Mouse (Mus musculus) embryonic facial prominence, embryonic 15.5 days (tissue): ENCODE results near the gene Klhdc9. TPM values are rescaled to one million over a fixed set of nuclear protein-coding genes. Genes with fewer than 3 reads are reported as not detected.

Experiments
- ATAC-seq: fragments of 200-750 bp; cut with Nextera tagmentation; 2 replicates; pipeline ENCODE4 v1.8.0; 2017; ENCODE audit warnings: low read depth, moderate TSS enrichment; ENCODE audit not compliant: insufficient number of reproducible peaks, low FRiP score, low TSS enrichment
- H3K27ac ChIP-seq: fragments of 300-500 bp; sonication (generic); replicated peaks from 2 replicates; pipeline ENCODE4 v1.5.1; 2015; ENCODE audit warnings: mild to moderate bottlenecking, inconsistent platforms
- H3K27me3 ChIP-seq: fragments of 300-500 bp; sonication (generic); 2 replicates; pipeline ENCODE4 v1.6.1; 2015; ENCODE audit warnings: inconsistent platforms
- H3K36me3 ChIP-seq: fragments of 300-500 bp; sonication (generic); 2 replicates; pipeline ENCODE4 v1.6.1; 2015; ENCODE audit warnings: mild to moderate bottlenecking, inconsistent platforms
- H3K4me1 ChIP-seq: fragments of 300-500 bp; sonication (generic); 2 replicates; pipeline ENCODE4 v1.6.1; 2015; ENCODE audit warnings: inconsistent platforms
- H3K4me2 ChIP-seq: fragments of 300-500 bp; sonication (generic); replicated peaks from 2 replicates; pipeline ENCODE4 v1.6.1; 2015; ENCODE audit warnings: mild to moderate bottlenecking, inconsistent platforms
- H3K4me3 ChIP-seq: fragments of 300-500 bp; sonication (generic); replicated peaks from 2 replicates; pipeline ENCODE4 v1.5.1; 2015; ENCODE audit warnings: mild to moderate bottlenecking, inconsistent platforms
- H3K9ac ChIP-seq: fragments of 300-500 bp; sonication (generic); 2 replicates; pipeline ENCODE4 v1.6.1; 2015; ENCODE audit warnings: inconsistent platforms
- H3K9me3 ChIP-seq: fragments of 300-500 bp; sonication (generic); replicated peaks from 2 replicates; pipeline ENCODE4 v1.6.1; 2016; ENCODE audit warnings: inconsistent platforms
- WGBS: fragments of 180-500 bp; shearing (Covaris S2); methylation state at CpG from one replicate; pipeline ENCODE4 v1.1.7; 2015; 5-methylcytosine and 5-hydroxymethylcytosine counted together
- polyA plus RNA-seq: library from polyadenylated mRNA; unstranded; fragments of >200 nt; fragmentation: Nextera tagmentation; extraction: Ambion mirVana; gene quantifications from 2 replicates; pipeline ENCODE4 v1.2.1, GENCODE M21; 2015

Klhdc9 gene
- polyA plus RNA-seq, 1 experiment from 2014 or later: 9.1 TPM

GRCm38 (mm10) chr1:171356814-171357213 lies 3.8 kb downstream of the Klhdc9 start:
- ATAC-seq: no peak
- no peak overlapping the region for H3K9ac ChIP-seq
- WGBS: 93% methylated on average over 2 of the region's 2 CpGs
- peaks cover 16% of the 10 kb centered on the region; the same call in 1 of the 2 replicates for H3K36me3 ChIP-seq
- no peaks in the 10 kb centered on the region for H3K9me3 ChIP-seq
- peaks cover 15% of the 10 kb centered on the region for H3K4me1 ChIP-seq
- H3K27me3 ChIP-seq: no peaks in the 10 kb centered on the region
- H3K4me2 ChIP-seq: no peak overlapping the region
- no peak overlapping the region for H3K27ac ChIP-seq
- no peak overlapping the region for H3K4me3 ChIP-seq

GRCm38 (mm10) chr1:171355812-171356340 lies 4.7 kb downstream of the Klhdc9 start:
- ATAC-seq: no peak
- WGBS: 66% methylated on average over 5 of the region's 5 CpGs
- Histone ChIP-seq H3K4me1 (peaks cover 11% of the 10 kb centered on the region), H3K27me3 (no peaks in the 10 kb centered on the region), H3K27ac (no peak overlapping the region), H3K4me3 (no peak overlapping the region), H3K4me2 (no peak overlapping the region), H3K9me3 (no peaks in the 10 kb centered on the region), H3K36me3 (peaks cover 16% of the 10 kb centered on the region; the same call in 1 of the 2 replicates), H3K9ac (no peak overlapping the region)

GRCm38 (mm10) chr1:171349210-171349609 lies 11.4 kb downstream of the Klhdc9 start:
- Histone ChIP-seq H3K27ac (no peak overlapping the region), H3K27me3 (no peaks in the 10 kb centered on the region), H3K9ac (no peak overlapping the region), H3K36me3 (no peaks in the 10 kb centered on the region), H3K9me3 (no peaks in the 10 kb centered on the region), H3K4me1 (peaks cover 9% of the 10 kb centered on the region), H3K4me3 (no peak overlapping the region), H3K4me2 (no peak overlapping the region)
- ATAC-seq: no peak
- WGBS: 92% methylated on average over 2 of the region's 2 CpGs

- no peaks in the 10 kb centered on the region for H3K9me3 ChIP-seq
- no peaks in the 10 kb centered on the region for H3K27me3 ChIP-seq
- peaks cover 14% of the 10 kb centered on the region for H3K4me1 ChIP-seq
- H3K27ac ChIP-seq: no peak overlapping the region
- H3K4me2 ChIP-seq: no peak overlapping the region
- no peak overlapping the region for H3K9ac ChIP-seq
- no peak overlapping the region for H3K4me3 ChIP-seq
- ATAC-seq: no peak
- 92% methylated on average over 3 of the region's 3 CpGs for WGBS
- 0 out of 2 replicates have a peak, but pooled peaks cover under 1% of the 10 kb centered on the region for H3K36me3 ChIP-seq
These were observed 11.9 kb downstream of the Klhdc9 start for GRCm38 (mm10) chr1:171348665-171349064.

- ATAC-seq: no peak
- H3K27ac ChIP-seq: peak overlapping the region; percentile 82; the same call in 1 of the 2 replicates
- no peaks in the 10 kb centered on the region for H3K9me3 ChIP-seq
- no peaks in the 10 kb centered on the region for H3K27me3 ChIP-seq
- peak overlapping the region; percentile 74 for H3K9ac ChIP-seq
- H3K4me3 ChIP-seq: peak overlapping the region; percentile 86
- H3K4me1 ChIP-seq: peaks cover 16% of the 10 kb centered on the region
- WGBS: under 1% methylated on average over 14 of the region's 14 CpGs
- peak overlapping the region; percentile 67 for H3K4me2 ChIP-seq
- peaks cover 26% of the 10 kb centered on the region for H3K36me3 ChIP-seq
These were observed 14.5 kb downstream of the Klhdc9 start for GRCm38 (mm10) chr1:171346095-171346450.

- Histone ChIP-seq H3K27me3 (no peaks in the 10 kb centered on the region), H3K27ac (peak within 1 kb of the TSS; percentile 82), H3K4me1 (peaks cover 16% of the 10 kb centered on the region), H3K36me3 (peaks cover 32% of the 10 kb centered on the region), H3K4me2 (peak within 1 kb of the TSS; percentile 67), H3K4me3 (peak within 1 kb of the TSS; percentile 86), H3K9ac (peak within 1 kb of the TSS; percentile 74), H3K9me3 (no peaks in the 10 kb centered on the region)
- WGBS: under 1% methylated on average over 52 of the region's 53 CpGs
- peak; percentile 91 for ATAC-seq
These were observed 15.1 kb downstream of the Klhdc9 start, which contains the start of the genes Nit1 and Pfdn2 for GRCm38 (mm10) chr1:171345225-171346094. Nit1 (minus strand) TSS chr1:171345646. Pfdn2 (plus strand) TSS chr1:171345670.

- Histone ChIP-seq H3K36me3 (peaks cover 39% of the 10 kb centered on the region), H3K9ac (no peak overlapping the region), H3K4me2 (peak overlapping the region; percentile 67), H3K4me3 (peak overlapping the region; percentile 86), H3K27me3 (no peaks in the 10 kb centered on the region), H3K9me3 (no peaks in the 10 kb centered on the region), H3K27ac (no peak overlapping the region), H3K4me1 (peaks cover 16% of the 10 kb centered on the region)
- 73% methylated on average over 9 of the region's 9 CpGs for WGBS
- no peak for ATAC-seq
These were observed 15.9 kb downstream of the Klhdc9 start for GRCm38 (mm10) chr1:171344715-171345114.

GRCm38 (mm10) chr1:171343922-171344677 lies 16.5 kb downstream of the Klhdc9 start:
- Histone ChIP-seq H3K4me3 (peak overlapping the region; percentile 86; the same call in 1 of the 2 replicates), H3K27me3 (no peaks in the 10 kb centered on the region), H3K4me2 (peak overlapping the region; percentile 67), H3K9me3 (no peaks in the 10 kb centered on the region), H3K9ac (no peak overlapping the region), H3K36me3 (peaks cover 44% of the 10 kb centered on the region), H3K4me1 (peaks cover 16% of the 10 kb centered on the region), H3K27ac (no peak overlapping the region)
- 65% methylated on average over 9 of the region's 9 CpGs for WGBS
- no peak for ATAC-seq

- WGBS: 93% methylated on average over 16 of the region's 16 CpGs
- H3K4me2 ChIP-seq: no peak overlapping the region
- ATAC-seq: no peak
- no peak overlapping the region for H3K27ac ChIP-seq
- no peaks in the 10 kb centered on the region for H3K27me3 ChIP-seq
- peaks cover 16% of the 10 kb centered on the region for H3K4me1 ChIP-seq
- H3K9ac ChIP-seq: no peak overlapping the region
- H3K4me3 ChIP-seq: no peak overlapping the region
- H3K9me3 ChIP-seq: no peaks in the 10 kb centered on the region
- peaks cover 57% of the 10 kb centered on the region for H3K36me3 ChIP-seq
These were observed 18.1 kb downstream of the Klhdc9 start for GRCm38 (mm10) chr1:171342262-171343207.

- H3K4me1 ChIP-seq: peaks cover 27% of the 10 kb centered on the region
- H3K27me3 ChIP-seq: no peaks in the 10 kb centered on the region
- ATAC-seq: no peak
- WGBS: 0% methylated on average over 4 of the region's 4 CpGs
- H3K9ac ChIP-seq: peak overlapping the region; percentile 96
- no peaks in the 10 kb centered on the region for H3K9me3 ChIP-seq
- peak overlapping the region; percentile 84 for H3K4me3 ChIP-seq
- peak overlapping the region; percentile 99 for H3K27ac ChIP-seq
- peak overlapping the region; percentile 72 for H3K4me2 ChIP-seq
- H3K36me3 ChIP-seq: no peaks in the 10 kb centered on the region
These were observed 30.4 kb downstream of the Klhdc9 start for GRCm38 (mm10) chr1:171330216-171330560.
